Mouse (Mus musculus) hindbrain, embryonic 10.5 days (tissue): ENCODE data around the gene Mrap2. TPM values are rescaled to one million over a fixed set of nuclear protein-coding genes. Genes with fewer than 3 reads are reported as not detected.
"Not testable (repeated sequence)": the region's sequence is repeated elsewhere in the genome, so short reads cannot be mapped to it uniquely, and the experiment has no call there.

Source experiments
- DNase-seq: peaks from one replicate; pipeline ENCODE4 v3.0.0-alpha.2; 2017; ENCODE audit warnings: low spot score
- H3K27ac ChIP-seq: fragments of 300-500 bp; sonication (generic); 2 replicates; pipeline ENCODE4 v1.5.1; 2016; ENCODE audit warnings: mild to moderate bottlenecking, moderate library complexity
- H3K27me3 ChIP-seq: fragments of 300-500 bp; sonication (generic); 2 replicates; pipeline ENCODE4 v1.6.1; 2016; ENCODE audit warnings: mild to moderate bottlenecking; ENCODE audit not compliant: poor library complexity, insufficient read depth, severe bottlenecking
- H3K36me3 ChIP-seq: fragments of 300-500 bp; sonication (generic); 2 replicates; pipeline ENCODE4 v1.6.1; 2016; ENCODE audit warnings: mild to moderate bottlenecking, moderate library complexity
- H3K4me1 ChIP-seq: fragments of 300-500 bp; sonication (generic); replicated peaks from 2 replicates; pipeline ENCODE4 v1.6.1; 2016; ENCODE audit warnings: mild to moderate bottlenecking
- H3K4me3 ChIP-seq: fragments of 300-500 bp; sonication (generic); 2 replicates; pipeline ENCODE4 v1.5.1; 2016; ENCODE audit warnings: mild to moderate bottlenecking, moderate library complexity
- H3K9me3 ChIP-seq: fragments of 300-500 bp; sonication (generic); 2 replicates; pipeline ENCODE4 v1.6.1; 2016; ENCODE audit warnings: mild to moderate bottlenecking, moderate library complexity
- WGBS: fragments of 180-500 bp; shearing (Covaris S2); methylation state at CpG from one replicate; pipeline ENCODE4 v1.1.7; 2016; 5-methylcytosine and 5-hydroxymethylcytosine counted together
- polyA plus RNA-seq: library from polyadenylated mRNA; unstranded; fragments of >200 nt; fragmentation: Nextera tagmentation; extraction: Ambion mirVana; gene quantifications from 2 replicates; pipeline ENCODE4 v1.2.1, GENCODE M21; 2016

Mrap2 gene
- not detected in 2 replicates for polyA plus RNA-seq

- Histone ChIP-seq H3K4me3 (peak within 1 kb of the TSS; percentile 52), H3K36me3 (no peaks in the 10 kb centered on the region), H3K27me3 (peaks cover 43% of the 10 kb centered on the region), H3K4me1 (peaks cover 19% of the 10 kb centered on the region), H3K27ac (no peak within 1 kb of the TSS), H3K9me3 (no peaks in the 10 kb centered on the region)
- DNase-seq = peak; percentile 75
- 2% methylated on average over 29 of the region's 29 CpGs for WGBS
Measured at GRCm38 (mm10) chr9:87144106-87144505, at the start of gene Mrap2. TSS of gene Mrap2 (plus strand) at chr9:87144306.

GRCm38 (mm10) chr9:87097989-87098388 is 46.1 kb upstream of the Mrap2 start:
- Histone ChIP-seq H3K4me3 (no peak overlapping the region), H3K9me3 (no peaks in the 10 kb centered on the region), H3K4me1 (no peaks in the 10 kb centered on the region), H3K27ac (no peak overlapping the region), H3K36me3 (no peaks in the 10 kb centered on the region), H3K27me3 (no peaks in the 10 kb centered on the region)
- WGBS = 66% methylated on average over 2 of the region's 2 CpGs
- DNase-seq = no peak

GRCm38 (mm10) chr9:87115019-87115418 is 29.1 kb upstream of the Mrap2 start:
- Histone ChIP-seq H3K4me1 (peaks cover 11% of the 10 kb centered on the region), H3K4me3 (no peak overlapping the region), H3K27me3 (no peaks in the 10 kb centered on the region), H3K36me3 (no peaks in the 10 kb centered on the region), H3K27ac (no peak overlapping the region), H3K9me3 (no peaks in the 10 kb centered on the region)
- WGBS = 82% methylated on average over 5 of the region's 5 CpGs
- no peak for DNase-seq

- DNase-seq = no peak
- WGBS = 49% methylated on average over 6 of the region's 6 CpGs
- Histone ChIP-seq H3K27ac (no peak overlapping the region), H3K4me1 (peaks cover 11% of the 10 kb centered on the region), H3K9me3 (no peaks in the 10 kb centered on the region), H3K4me3 (no peak overlapping the region), H3K27me3 (no peaks in the 10 kb centered on the region), H3K36me3 (no peaks in the 10 kb centered on the region)
Measured at GRCm38 (mm10) chr9:87115456-87115931, 28.6 kb upstream of the Mrap2 start.

GRCm38 (mm10) chr9:87115978-87116377 is 28.1 kb upstream of the Mrap2 start:
- Histone ChIP-seq H3K27ac (no peak overlapping the region), H3K36me3 (no peaks in the 10 kb centered on the region), H3K4me1 (peaks cover 11% of the 10 kb centered on the region), H3K9me3 (no peaks in the 10 kb centered on the region), H3K4me3 (no peak overlapping the region), H3K27me3 (no peaks in the 10 kb centered on the region)
- WGBS = 90% methylated on average over 1 of the region's 1 CpGs
- DNase-seq = no peak

- Histone ChIP-seq H3K4me3 (no peak overlapping the region), H3K4me1 (peaks cover 11% of the 10 kb centered on the region), H3K36me3 (no peaks in the 10 kb centered on the region), H3K27ac (no peak overlapping the region), H3K9me3 (no peaks in the 10 kb centered on the region), H3K27me3 (no peaks in the 10 kb centered on the region)
- 87% methylated on average over 3 of the region's 3 CpGs for WGBS
- no peak for DNase-seq
Measured at GRCm38 (mm10) chr9:87118996-87119395, 25.1 kb upstream of the Mrap2 start.

GRCm38 (mm10) chr9:87121956-87122493 is 22.1 kb upstream of the Mrap2 start:
- Histone ChIP-seq H3K27ac (no peak overlapping the region), H3K27me3 (no peaks in the 10 kb centered on the region), H3K4me1 (no peaks in the 10 kb centered on the region), H3K4me3 (no peak overlapping the region), H3K9me3 (no peaks in the 10 kb centered on the region), H3K36me3 (no peaks in the 10 kb centered on the region)
- WGBS = 66% methylated on average over 9 of the region's 9 CpGs
- no peak for DNase-seq

GRCm38 (mm10) chr9:87127046-87127445 is 17.1 kb upstream of the Mrap2 start:
- not testable (repeated sequence) for H3K27ac ChIP-seq, DNase-seq, H3K9me3 ChIP-seq, H3K27me3 ChIP-seq, H3K36me3 ChIP-seq, H3K4me3 ChIP-seq, H3K4me1 ChIP-seq
- 82% methylated on average over 6 of the region's 6 CpGs for WGBS

- H3K4me1 ChIP-seq = no peaks in the 10 kb centered on the region
- no peaks in the 10 kb centered on the region for H3K9me3 ChIP-seq
- H3K27me3 ChIP-seq = no peaks in the 10 kb centered on the region
- H3K4me3 ChIP-seq = no peak overlapping the region
- H3K27ac ChIP-seq = no peak overlapping the region
- no peak for DNase-seq
- 75% methylated on average over 14 of the region's 14 CpGs for WGBS
- no peaks in the 10 kb centered on the region for H3K36me3 ChIP-seq
Measured at GRCm38 (mm10) chr9:87135765-87136558, 8.1 kb upstream of the Mrap2 start.

GRCm38 (mm10) chr9:87143076-87143475 is 1.0 kb upstream of the Mrap2 start:
- no peaks in the 10 kb centered on the region for H3K9me3 ChIP-seq
- H3K4me1 ChIP-seq = peaks cover 19% of the 10 kb centered on the region
- no peak overlapping the region for H3K4me3 ChIP-seq
- 80% methylated on average over 3 of the region's 3 CpGs for WGBS
- no peak overlapping the region for H3K27ac ChIP-seq
- H3K27me3 ChIP-seq = peaks cover 43% of the 10 kb centered on the region
- no peak for DNase-seq
- H3K36me3 ChIP-seq = no peaks in the 10 kb centered on the region

- Histone ChIP-seq H3K27me3 (peaks cover 43% of the 10 kb centered on the region), H3K9me3 (no peaks in the 10 kb centered on the region), H3K27ac (no peak overlapping the region), H3K4me3 (peak overlapping the region; percentile 52), H3K36me3 (no peaks in the 10 kb centered on the region), H3K4me1 (peaks cover 19% of the 10 kb centered on the region)
- no peak for DNase-seq
- under 1% methylated on average over 19 of the region's 19 CpGs for WGBS
Measured at GRCm38 (mm10) chr9:87144532-87144931, 426 bp downstream of the Mrap2 start.

- Histone ChIP-seq H3K9me3 (no peaks in the 10 kb centered on the region), H3K27me3 (peaks cover 43% of the 10 kb centered on the region), H3K4me3 (peak overlapping the region; percentile 52), H3K4me1 (peaks cover 19% of the 10 kb centered on the region), H3K36me3 (no peaks in the 10 kb centered on the region), H3K27ac (no peak overlapping the region)
- peak; percentile 9 for DNase-seq
- 4% methylated on average over 15 of the region's 15 CpGs for WGBS
Measured at GRCm38 (mm10) chr9:87145180-87145579, 1.1 kb downstream of the Mrap2 start.

GRCm38 (mm10) chr9:87145671-87146070 is 1.6 kb downstream of the Mrap2 start:
- H3K4me3 ChIP-seq = peak overlapping the region; percentile 52
- DNase-seq = no peak
- no peaks in the 10 kb centered on the region for H3K36me3 ChIP-seq
- H3K4me1 ChIP-seq = peaks cover 19% of the 10 kb centered on the region
- H3K9me3 ChIP-seq = no peaks in the 10 kb centered on the region
- WGBS = 32% methylated on average over 11 of the region's 11 CpGs
- no peak overlapping the region for H3K27ac ChIP-seq
- H3K27me3 ChIP-seq = peaks cover 43% of the 10 kb centered on the region
